Mouse (Mus musculus): Measurements from ENCODE around the gene Otud4. TPM values are rescaled to one million over a fixed set of nuclear protein-coding genes. Genes with fewer than 3 reads are reported as not detected.
"Not testable (repeated sequence)": the region's sequence is repeated elsewhere in the genome, so short reads cannot be mapped to it uniquely, and the experiment has no call there.

Otud4 gene
- 10 to 100 TPM; 36.8 to 44.4 TPM for total RNA-seq (2021)
- long read RNA-seq, experiment 1, full-length matches to known transcripts = 4 of 10 reads
- long read RNA-seq, experiment 1, partial matches to known transcripts = 6 of 10 reads
- long read RNA-seq, experiment 1, other reads (novel, unspliced or antisense) = 0 of 10 reads
- long read RNA-seq, experiment 2, full-length matches to known transcripts = 6 of 16 reads
- long read RNA-seq, experiment 2, partial matches to known transcripts = 7 of 16 reads
- long read RNA-seq, experiment 2, other reads (novel, unspliced or antisense) = 3 of 16 reads

DNA sequence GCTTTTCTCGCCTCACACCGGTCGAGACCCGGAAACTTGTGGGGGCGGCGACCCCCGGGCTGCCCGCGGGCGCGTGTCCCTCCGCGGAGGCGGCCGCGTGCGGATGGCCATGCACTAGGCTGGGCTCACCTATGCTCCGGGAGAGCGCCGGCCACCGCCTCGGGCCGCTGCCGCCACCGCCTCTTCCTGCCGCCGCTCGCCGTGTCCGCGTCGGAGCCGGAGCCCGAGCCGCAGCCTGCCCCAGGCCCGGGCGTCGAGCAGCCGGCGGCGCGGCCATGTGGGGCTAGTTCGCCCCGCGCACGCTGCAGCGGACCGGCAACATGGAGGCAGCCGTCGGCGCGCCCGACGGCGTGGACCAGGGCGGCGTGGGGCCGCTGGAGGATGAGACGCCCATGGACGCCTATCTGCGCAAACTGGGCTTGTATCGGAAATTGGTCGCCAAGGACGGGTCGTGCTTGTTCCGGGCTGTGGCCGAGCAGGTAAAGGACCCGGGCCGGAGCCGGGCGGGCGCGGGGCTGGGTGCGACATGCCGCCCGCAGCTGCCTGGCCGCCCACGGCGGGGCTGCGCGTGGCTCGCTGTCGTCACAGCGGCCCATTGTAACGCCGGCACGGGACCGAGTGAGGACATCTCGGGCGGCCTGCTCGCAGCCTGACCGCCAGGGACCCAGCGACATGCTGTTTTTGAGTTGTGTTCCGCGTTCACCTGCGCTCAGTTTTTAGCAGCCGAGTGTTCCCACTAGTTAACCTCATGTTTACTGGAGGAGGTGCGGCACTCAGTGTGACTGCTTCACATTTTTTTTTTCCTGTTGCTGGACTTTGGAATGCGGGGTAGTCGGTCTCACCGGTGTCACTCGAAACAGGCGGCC lies at the start of gene Otud4:
TSS of gene Otud4 (plus strand) at position 33 of the 866 bp plus-strand sequence.
- intact Hi-C loops (cut with DNase I) = no loop called here
- DNase-seq (ENCODE audit: low spot score in 2 of 2) = peak; percentile 60

DNA sequence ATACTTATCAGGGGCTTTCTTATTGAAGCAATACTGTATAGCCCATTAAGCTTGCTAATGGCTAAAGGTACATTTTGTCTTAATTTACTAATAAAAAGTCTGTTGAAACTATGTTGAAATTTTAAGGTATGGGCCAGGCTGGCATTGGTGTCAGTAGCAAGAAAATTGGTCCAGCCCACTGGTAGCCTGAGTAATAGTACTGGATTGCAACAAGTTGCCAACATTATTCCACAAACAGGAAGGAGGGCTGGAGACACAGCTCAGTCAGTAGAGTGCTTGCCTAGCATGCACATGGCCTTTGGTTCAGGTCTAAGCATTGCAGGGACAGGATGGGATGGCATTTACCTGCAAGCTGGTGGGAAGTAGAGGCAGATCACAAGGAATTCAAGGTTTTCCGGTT lies 38.5 kb upstream of the Otud4 start:
- intact Hi-C loops (cut with DNase I) = no loop called here

DNA sequence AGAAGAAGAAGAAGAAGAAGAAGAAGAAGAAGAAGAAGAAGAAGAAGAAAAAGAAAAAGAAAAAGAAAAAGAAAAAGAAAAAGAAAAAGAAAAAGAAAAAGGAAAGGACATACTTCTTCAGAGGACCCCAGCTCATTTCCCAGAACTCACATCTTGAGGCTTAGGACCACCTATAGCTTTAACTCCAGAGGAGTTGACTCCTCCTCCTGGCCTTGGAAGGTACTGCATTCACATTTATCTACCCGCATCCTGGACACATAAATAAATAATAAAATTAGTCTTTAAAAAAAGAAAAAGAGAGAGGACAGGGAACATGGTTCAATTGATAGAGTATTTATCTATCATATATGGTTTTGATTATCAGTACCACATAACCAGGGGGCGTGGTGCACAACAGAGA lies 36.2 kb upstream of the Otud4 start:
- intact Hi-C loops (cut with DNase I); DNase-seq (ENCODE audit: low spot score in 2 of 2): not testable (repeated sequence)

More for the DNA sequence above, 38.5 kb upstream of the Otud4 start:
- DNase-seq (ENCODE audit: low spot score in 2 of 2) = no peak

GRCm38 (mm10) chr8:79606225-79606624 lies 33.2 kb upstream of the Otud4 start:
- no peak for DNase-seq (ENCODE audit: low spot score in 2 of 2)
- intact Hi-C loops (cut with DNase I) = no loop called here

- intact Hi-C loops (cut with DNase I) = no loop called here
- no peak for DNase-seq (ENCODE audit: low spot score in 2 of 2)
Observed at GRCm38 (mm10) chr8:79606751-79607300, 32.6 kb upstream of the Otud4 start.

DNA sequence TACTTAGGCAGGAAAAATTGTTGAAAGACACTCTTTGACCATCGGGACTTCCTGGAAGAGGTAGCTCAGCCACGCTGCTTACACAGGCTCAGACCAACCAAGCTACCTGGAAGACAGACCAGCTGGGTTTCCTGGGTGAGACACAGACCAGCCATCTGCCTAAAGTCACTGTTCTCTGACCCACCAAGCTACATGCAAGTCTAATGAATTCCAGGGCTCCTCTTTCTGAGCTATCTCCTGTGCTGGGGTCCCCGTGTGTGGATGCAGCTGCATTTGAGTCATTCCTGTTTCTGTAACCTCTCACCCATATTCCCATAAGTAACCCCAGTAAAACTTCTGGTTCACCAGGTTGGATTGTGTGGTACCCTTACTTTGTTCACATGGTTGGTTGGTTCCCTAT lies 30.7 kb upstream of the Otud4 start:
- no peak for DNase-seq (ENCODE audit: low spot score in 2 of 2)
- intact Hi-C loops (cut with DNase I) = no loop called here

GRCm38 (mm10) chr8:79610268-79610667 lies 29.1 kb upstream of the Otud4 start:
- intact Hi-C loops (cut with DNase I) = no loop called here
- no peak for DNase-seq (ENCODE audit: low spot score in 2 of 2)

DNA sequence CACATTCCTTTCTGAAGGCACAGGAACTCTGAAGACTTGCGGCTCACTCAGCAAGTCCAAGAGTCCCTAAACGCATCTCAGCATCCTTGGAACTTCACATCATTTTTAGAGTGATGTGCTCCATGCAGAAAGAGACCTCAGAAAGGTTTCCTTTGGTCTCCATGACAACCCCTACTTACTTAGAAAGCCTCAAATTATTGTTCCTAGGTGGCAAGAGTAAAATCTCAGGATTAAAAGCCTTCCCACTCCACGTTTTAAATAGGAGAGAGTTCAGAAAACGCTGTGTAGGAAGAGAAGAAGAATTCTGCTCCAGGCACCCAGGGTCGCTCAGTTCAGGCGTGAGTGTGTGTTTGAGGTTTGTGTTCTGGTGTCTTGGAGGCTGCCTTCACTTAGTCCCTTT lies 27.1 kb upstream of the Otud4 start:
- intact Hi-C loops (cut with DNase I) = no loop called here
- peak in 1 of 2 experiments; percentile 28 for DNase-seq (ENCODE audit: low spot score in 2 of 2)

DNA sequence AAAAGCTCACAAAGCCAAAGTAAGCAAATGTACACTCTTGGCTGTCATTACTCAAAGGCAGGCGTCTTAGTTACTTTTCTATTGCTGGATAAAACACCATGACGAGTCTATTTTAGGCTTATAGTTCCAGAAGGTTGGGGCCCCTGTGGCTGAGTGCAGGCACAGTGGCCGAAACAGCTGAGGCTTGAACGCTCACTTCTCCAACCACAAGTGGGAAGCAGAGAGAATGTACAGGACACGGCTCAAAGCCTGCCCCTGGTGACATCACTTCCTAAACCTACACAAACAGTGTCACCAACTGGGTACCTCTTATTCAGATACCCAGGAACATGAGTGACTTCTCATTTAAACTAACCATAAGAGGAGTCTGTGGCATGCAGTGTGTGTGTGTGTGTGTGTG lies 26.5 kb upstream of the Otud4 start:
- DNase-seq (ENCODE audit: low spot score in 2 of 2) = peak; percentile 8 to 22
- intact Hi-C loops (cut with DNase I) = no loop called here

GRCm38 (mm10) chr8:79615741-79616350 lies 23.6 kb upstream of the Otud4 start:
- no peak for DNase-seq (ENCODE audit: low spot score in 2 of 2)
- intact Hi-C loops (cut with DNase I) = no loop called here

DNA sequence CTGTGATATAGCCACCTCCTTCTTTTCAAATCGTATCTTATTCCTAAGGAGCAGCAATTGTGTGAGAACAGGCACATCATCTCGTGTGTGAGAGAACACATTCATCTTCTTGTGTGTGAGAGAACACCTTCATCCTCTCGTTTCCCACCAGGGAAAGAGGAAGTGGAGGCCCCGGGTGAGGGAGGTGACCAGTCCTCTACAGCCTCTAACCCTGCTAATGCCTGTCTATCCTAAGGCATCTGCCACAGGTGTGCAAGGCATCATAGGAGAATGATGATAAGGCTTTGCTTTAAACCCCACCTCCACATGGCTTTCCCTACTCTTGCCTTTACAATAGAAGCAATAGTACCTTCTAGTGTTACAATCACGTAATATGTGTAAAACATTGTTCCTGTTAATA lies 20.5 kb upstream of the Otud4 start:
- no peak for DNase-seq (ENCODE audit: low spot score in 2 of 2)
- intact Hi-C loops (cut with DNase I) = no loop called here

DNA sequence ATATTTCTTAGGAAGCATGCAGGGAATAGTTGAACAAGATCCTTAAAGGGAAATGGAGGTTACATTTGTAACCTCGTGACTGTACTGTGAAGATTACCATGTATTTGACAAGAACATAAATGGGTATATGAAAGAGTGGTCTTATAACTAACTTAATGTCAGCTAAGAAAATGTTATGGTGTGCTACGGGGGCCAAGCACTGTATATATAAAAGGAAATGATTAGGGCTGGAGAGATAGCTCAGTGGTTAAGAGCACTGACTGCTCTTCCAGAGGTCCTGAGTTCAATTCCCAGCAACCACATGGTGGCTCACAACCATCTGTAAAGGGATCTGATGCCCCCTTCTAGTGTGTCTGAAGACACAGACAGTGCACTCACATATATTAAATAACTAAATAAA lies 20.1 kb upstream of the Otud4 start:
- intact Hi-C loops (cut with DNase I) = no loop called here
- no peak for DNase-seq (ENCODE audit: low spot score in 2 of 2)

DNA sequence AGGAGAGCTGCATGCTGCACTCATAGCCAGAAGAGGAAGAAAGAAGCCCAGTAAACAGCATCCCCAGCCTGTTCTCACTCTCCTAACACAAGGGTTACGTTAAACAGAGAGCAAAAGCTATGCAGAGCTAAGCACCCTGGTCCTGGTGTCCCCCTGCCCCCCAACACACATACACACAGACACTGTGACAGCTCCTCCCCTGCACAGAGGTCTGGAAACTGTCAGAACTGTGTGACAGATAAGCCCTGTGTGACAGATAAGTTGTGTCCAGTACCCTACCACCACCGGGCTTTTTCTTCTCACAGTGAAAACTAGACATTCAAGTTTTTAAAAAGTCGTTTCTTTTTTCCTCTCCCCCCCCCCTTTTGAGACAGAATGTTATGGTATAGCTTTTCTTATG lies 19.4 kb upstream of the Otud4 start:
- intact Hi-C loops (cut with DNase I) = no loop called here

DNA sequence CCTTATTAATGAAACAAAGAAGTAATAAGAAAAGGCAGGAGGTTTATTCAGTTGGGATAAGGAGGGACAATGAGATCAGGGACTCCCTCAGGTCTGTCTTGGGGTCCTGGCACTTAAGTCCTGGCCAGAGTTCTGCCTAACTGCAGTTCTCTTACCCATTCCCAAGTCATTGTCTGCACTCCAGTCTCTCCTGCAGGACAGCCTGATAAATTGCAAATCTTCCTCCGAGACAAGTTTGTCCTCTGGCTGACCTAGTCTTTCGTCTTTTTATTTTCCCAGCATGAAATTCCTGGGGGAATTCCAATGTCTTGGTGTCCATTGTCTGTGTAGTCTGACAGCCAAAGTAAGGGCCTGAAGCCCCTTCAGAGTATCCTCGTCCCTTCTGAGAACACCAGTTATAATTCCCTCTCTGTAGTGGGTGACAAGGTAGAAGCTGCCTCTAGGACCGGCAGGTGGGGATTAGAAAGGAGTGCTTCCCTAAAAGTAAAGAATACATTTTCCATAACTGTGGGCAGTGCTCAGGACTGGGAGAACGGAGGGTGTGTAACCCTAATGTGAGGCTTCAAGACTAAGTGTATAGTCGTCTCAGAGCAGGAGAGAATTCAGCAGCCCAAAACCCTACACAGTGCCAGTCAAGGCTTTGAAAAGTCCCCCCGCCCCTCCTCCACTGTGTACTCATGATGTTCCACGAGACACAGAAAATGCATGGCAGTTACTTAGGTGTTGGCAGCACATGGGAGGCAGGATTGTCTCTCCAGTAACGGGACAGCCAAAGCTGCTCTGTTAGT lies 18.7 kb upstream of the Otud4 start:
- no peak for DNase-seq (ENCODE audit: low spot score in 2 of 2)
- intact Hi-C loops (cut with DNase I) = no loop called here

More for the DNA sequence above, 19.4 kb upstream of the Otud4 start:
- DNase-seq (ENCODE audit: low spot score in 2 of 2) = no peak

DNA sequence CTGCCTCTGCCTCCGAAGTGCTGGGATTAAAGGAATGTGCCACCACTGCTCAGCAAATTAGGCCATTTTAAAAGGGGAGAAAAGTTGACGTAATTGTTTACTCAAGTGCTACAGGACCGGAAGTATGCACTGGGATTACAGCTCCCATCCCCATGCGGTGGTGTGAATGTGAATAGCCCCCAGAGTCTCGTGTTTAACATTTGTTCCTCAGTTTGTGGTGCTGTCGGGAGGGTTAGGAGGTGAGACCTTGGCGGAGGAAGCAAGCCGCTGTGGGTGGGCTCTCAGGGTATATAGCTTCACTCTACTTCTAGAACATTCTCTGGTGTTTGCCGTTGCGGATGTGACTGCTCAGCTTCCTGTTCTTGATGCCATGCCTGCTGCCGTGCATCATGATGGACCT lies 17.1 kb upstream of the Otud4 start:
- no peak for DNase-seq (ENCODE audit: low spot score in 2 of 2)
- intact Hi-C loops (cut with DNase I) = no loop called here

DNA sequence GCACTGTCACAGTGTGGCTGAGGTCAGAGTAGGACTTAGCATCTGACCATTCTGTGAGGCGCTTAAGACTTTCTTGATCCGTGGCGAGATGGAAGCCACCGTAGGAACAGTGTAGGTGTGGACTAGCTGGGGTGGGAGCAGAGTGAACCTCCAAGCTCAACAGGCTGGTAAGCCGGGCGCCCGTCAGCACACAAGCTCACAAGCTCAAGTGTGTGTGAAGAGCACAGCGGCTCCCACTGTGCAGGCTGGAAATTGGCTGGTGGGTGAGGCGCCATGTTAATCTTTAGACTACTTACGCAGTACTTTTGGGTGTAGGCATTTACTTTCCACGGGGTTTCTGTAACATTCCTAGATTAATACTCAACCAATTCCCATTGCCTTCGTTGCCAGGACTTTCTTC lies 16.1 kb upstream of the Otud4 start:
- intact Hi-C loops (cut with DNase I) = no loop called here
- no peak for DNase-seq (ENCODE audit: low spot score in 2 of 2)

- DNase-seq (ENCODE audit: low spot score in 2 of 2) = no peak
- intact Hi-C loops (cut with DNase I) = no loop called here
Observed at GRCm38 (mm10) chr8:79624416-79624815, 15.0 kb upstream of the Otud4 start.

DNA sequence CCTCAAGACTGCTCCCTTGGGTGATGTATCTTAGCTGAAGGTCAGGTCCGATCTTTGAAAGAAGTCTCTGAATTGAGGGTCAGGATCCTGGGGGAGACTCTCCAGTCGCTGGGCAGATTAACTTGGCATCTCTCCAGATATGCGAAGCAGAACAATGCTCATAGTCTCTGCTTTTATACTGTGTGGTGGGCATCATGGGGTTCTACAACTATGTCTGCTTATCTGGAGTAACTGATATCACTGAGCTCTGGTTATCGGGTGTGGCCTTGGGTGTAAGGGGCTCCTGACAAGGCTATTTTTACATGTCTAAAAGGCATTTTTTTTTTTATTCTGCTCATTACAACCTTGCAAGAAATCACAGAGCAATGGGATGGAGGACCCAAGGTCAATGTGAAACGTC lies 13.2 kb upstream of the Otud4 start:
- no peak for DNase-seq (ENCODE audit: low spot score in 2 of 2)
- intact Hi-C loops (cut with DNase I) = no loop called here

GRCm38 (mm10) chr8:79635491-79635890 lies 3.9 kb upstream of the Otud4 start:
- DNase-seq (ENCODE audit: low spot score in 2 of 2) = no peak
- intact Hi-C loops (cut with DNase I) = no loop called here
